ENCODE assay signal across 8 mouse cellular contexts in genomic region chr13:47104146-47104545, GRCm38 (mm10). TPM values are rescaled to one million over a fixed set of nuclear protein-coding genes. Genes with fewer than 3 reads are reported as not detected.
DNase-seq lines count a peak whose midpoint lies in the region; ATAC-seq and TF ChIP-seq lines count a peak whose summit lies in the region.

No protein-coding gene starts in this region.

- WGBS in forebrain, postnatal 0 days = 8% methylated on average over 2 of the region's 2 CpGs
- WGBS in liver, embryonic 15.5 days (ENCODE audit: insufficient replicate concordance) = 21% methylated on average over 2 of the region's 2 CpGs

- TF ChIP-seq CTCF in gastrocnemius, adult 2 months (IDR thresholded peaks at IDR 0.05) = no peak
- TF ChIP-seq CTCF in C2C12 (IDR thresholded peaks at IDR 0.05; ENCODE audit: control insufficient read depth, insufficient read depth, insufficient read length) = no peak
- no peak for TF ChIP-seq CTCF in forebrain, postnatal 0 days (IDR thresholded peaks at IDR 0.05; ENCODE audit: low read depth)

- peak overlapping the region; percentile 97 for H3K4me3 ChIP-seq in gastrocnemius, adult 2 months
- H3K4me3 ChIP-seq in C2C12 (ENCODE audit: insufficient read depth, poor library complexity, severe bottlenecking) = peak overlapping the region; percentile 66
- H3K4me3 ChIP-seq in forebrain, postnatal 0 days (ENCODE audit: low read depth, low read length) = 0 out of 2 replicates have a peak overlapping the region, but pooled peaks have one; percentile 88
- H3K4me3 ChIP-seq in liver, embryonic 15.5 days (replicated peaks) = peak overlapping the region; percentile 99

- H3ac ChIP-seq in C2C12 (ENCODE audit: control insufficient read depth, insufficient read length, low read depth) = peak overlapping the region; percentile 54

- intact Hi-C loops in gastrocnemius, adult 2 months (cut with DNase I) = no loop called here
- intact Hi-C loops in gastrocnemius, postnatal 36 days (cut with DNase I) = no loop called here
- intact Hi-C loops in gastrocnemius, postnatal 14 days (cut with DNase I; ENCODE audit: low total_unique reads) = no loop called here

- no peak for ATAC-seq in forebrain, postnatal 0 days
- no peak for ATAC-seq in liver, embryonic 15.5 days (ENCODE audit: insufficient read depth)
- ATAC-seq in megakaryocyte-erythroid progenitor cell, adult 5-6 weeks (replicated peaks; ENCODE audit: low FRiP score, low TSS enrichment, poor library complexity, severe bottlenecking) = no peak

- no peaks in the 10 kb centered on the region for H3K27me3 ChIP-seq in C2C12 (ENCODE audit: control insufficient read depth, insufficient read depth, insufficient read length)
- H3K27me3 ChIP-seq in forebrain, postnatal 0 days (ENCODE audit: insufficient read depth, low read length) = no peaks in the 10 kb centered on the region
- no peaks in the 10 kb centered on the region for H3K27me3 ChIP-seq in liver, embryonic 15.5 days

- H3K9me3 ChIP-seq in forebrain, postnatal 0 days (ENCODE audit: low read length) = no peaks in the 10 kb centered on the region
- no peaks in the 10 kb centered on the region for H3K9me3 ChIP-seq in liver, embryonic 15.5 days (replicated peaks)

- peak overlapping the region; percentile 71 for H3K4me2 ChIP-seq in forebrain, postnatal 0 days (ENCODE audit: low read depth)
- H3K4me2 ChIP-seq in liver, embryonic 15.5 days = peak overlapping the region; percentile 78

- no peak for DNase-seq in gastrocnemius, adult 2 months
- no peak for DNase-seq in gastrocnemius, postnatal 36 days
- no peak for DNase-seq in forebrain, postnatal 0 days
- no peak for DNase-seq in gastrocnemius, postnatal 14 days
- DNase-seq in right cerebral cortex, adult 18-20 months = no peak

- H3K36me3 ChIP-seq in C2C12 (ENCODE audit: control insufficient read depth, insufficient read depth) = peaks cover 48% of the 10 kb centered on the region
- H3K36me3 ChIP-seq in forebrain, postnatal 0 days (ENCODE audit: insufficient read depth) = peaks cover 5% of the 10 kb centered on the region
- H3K36me3 ChIP-seq in liver, embryonic 15.5 days (replicated peaks) = peaks cover 40% of the 10 kb centered on the region

- no peak overlapping the region for H3K9ac ChIP-seq in forebrain, postnatal 0 days
- peak overlapping the region; percentile 100 for H3K9ac ChIP-seq in liver, embryonic 15.5 days

- no peak overlapping the region for H3K27ac ChIP-seq in gastrocnemius, adult 2 months
- no peak overlapping the region for H3K27ac ChIP-seq in forebrain, postnatal 0 days (ENCODE audit: low read depth, low read length)
- peak overlapping the region; percentile 57; the same call in 1 of the 2 replicates for H3K27ac ChIP-seq in liver, embryonic 15.5 days (replicated peaks)

- H3K79me2 ChIP-seq in C2C12 (ENCODE audit: control insufficient read depth, insufficient read depth) = peaks cover 65% of the 10 kb centered on the region

- H3K4me1 ChIP-seq in forebrain, postnatal 0 days (ENCODE audit: insufficient read depth) = peaks cover 14% of the 10 kb centered on the region
- H3K4me1 ChIP-seq in liver, embryonic 15.5 days (replicated peaks) = peaks cover 44% of the 10 kb centered on the region

- peaks cover 56% of the 10 kb centered on the region for H3K79me3 ChIP-seq in C2C12 (ENCODE audit: low read depth)

TF ChIP-seq in C2C12, 6 proteins besides CTCF, POLR2A, EP300 and RAD21:
- no peak for TF ChIP-seq MAX (IDR thresholded peaks at IDR 0.05)
- TF ChIP-seq MYOD1 (IDR thresholded peaks at IDR 0.05; ENCODE audit: control insufficient read depth, insufficient read length, low read depth) = no peak
- TF ChIP-seq CEBPB (IDR thresholded peaks at IDR 0.05; ENCODE audit: low read depth) = no peak
- no peak for TF ChIP-seq MYOG (IDR thresholded peaks at IDR 0.05; ENCODE audit: control insufficient read depth, extremely low read depth, insufficient read length)
- TF ChIP-seq USF1 (IDR thresholded peaks at IDR 0.05; ENCODE audit: low read depth) = no peak
- no peak for TF ChIP-seq FOSL1 (IDR thresholded peaks at IDR 0.05; ENCODE audit: insufficient read depth, low read length, poor library complexity, severe bottlenecking)
TF ChIP-seq in C2C12: peak in this region for 0.

RNA-seq across cellular contexts. Expression of gene Dek, which starts 1.9 kb away (rescaled TPM):
- total RNA-seq in gastrocnemius, adult 2 months (2021) = 10 to 100 TPM; 34.8 to 35.4 TPM
- total RNA-seq in gastrocnemius, postnatal 36 days (2021) = 10 to 100 TPM; 27.1 to 36.0 TPM
- 34.9 TPM for polyA plus RNA-seq in C2C12 (2012; fragmentation: generic; extraction: Trizol)
- total RNA-seq in forebrain, postnatal 0 days (2014; rRNA removed) = 56.9 and 70.0 TPM in 2 replicates
- 85.3 and 118 TPM in 2 replicates for polyA plus RNA-seq in forebrain, postnatal 0 days (2015; fragmentation: Nextera tagmentation; extraction: Ambion mirVana)
- 317 and 361 TPM in 2 replicates for polyA plus RNA-seq in liver, embryonic 15.5 days (2015; fragmentation: Nextera tagmentation; extraction: Ambion mirVana)
- total RNA-seq in gastrocnemius, postnatal 14 days (2021) = 10 to 100 TPM; 30.6 to 36.7 TPM
- 281 TPM in 2 replicates for total RNA-seq in megakaryocyte-erythroid progenitor cell, adult 5-6 weeks (2014; fragmentation: Nextera tagmentation)
- total RNA-seq in megakaryocyte-erythroid progenitor cell, adult 5-6 weeks (2017) = 706 and 810 TPM in 2 replicates

RNA-seq across cellular contexts. Expression of gene Rnf144b, which starts 18.3 kb away (rescaled TPM):
- total RNA-seq in gastrocnemius, adult 2 months (2021) = 10 to 100 TPM; 24.0 to 25.9 TPM
- 10 to 100 TPM; 19.8 to 20.3 TPM for total RNA-seq in gastrocnemius, postnatal 36 days (2021)
- polyA plus RNA-seq in C2C12 (2012; fragmentation: generic; extraction: Trizol) = 0.28 TPM
- total RNA-seq in forebrain, postnatal 0 days (2014; rRNA removed) = 2.3 and 4.0 TPM in 2 replicates
- 1.3 and 1.5 TPM in 2 replicates for polyA plus RNA-seq in forebrain, postnatal 0 days (2015; fragmentation: Nextera tagmentation; extraction: Ambion mirVana)
- polyA plus RNA-seq in liver, embryonic 15.5 days (2015; fragmentation: Nextera tagmentation; extraction: Ambion mirVana) = 1.8 and 2.1 TPM in 2 replicates
- 10 to 100 TPM in 1 of 2 experiments, 1 to 10 TPM in 1; 9.5 to 14.4 TPM for total RNA-seq in gastrocnemius, postnatal 14 days (2021)
- 0.46 and 0.54 TPM in 2 replicates for total RNA-seq in megakaryocyte-erythroid progenitor cell, adult 5-6 weeks (2014; fragmentation: Nextera tagmentation)
- total RNA-seq in megakaryocyte-erythroid progenitor cell, adult 5-6 weeks (2017) = 0.89 and 1.3 TPM in 2 replicates

RNA-seq across cellular contexts. Expression of gene Tpmt, which starts 59.6 kb away (rescaled TPM):
- total RNA-seq in gastrocnemius, adult 2 months (2021) = 1 to 10 TPM; 2.7 to 3.3 TPM
- 1 to 10 TPM; 2.7 to 4.6 TPM for total RNA-seq in gastrocnemius, postnatal 36 days (2021)
- 5.6 TPM for polyA plus RNA-seq in C2C12 (2012; fragmentation: generic; extraction: Trizol)
- total RNA-seq in forebrain, postnatal 0 days (2014; rRNA removed) = 13.2 and 13.6 TPM in 2 replicates
- polyA plus RNA-seq in forebrain, postnatal 0 days (2015; fragmentation: Nextera tagmentation; extraction: Ambion mirVana) = 8.6 and 11.1 TPM in 2 replicates
- polyA plus RNA-seq in liver, embryonic 15.5 days (2015; fragmentation: Nextera tagmentation; extraction: Ambion mirVana) = 11.5 and 13.1 TPM in 2 replicates
- total RNA-seq in gastrocnemius, postnatal 14 days (2021) = 1 to 10 TPM; 4.6 to 6.5 TPM
- 13.5 and 21.9 TPM in 2 replicates for total RNA-seq in megakaryocyte-erythroid progenitor cell, adult 5-6 weeks (2014; fragmentation: Nextera tagmentation)
- 2.3 and 4.4 TPM in 2 replicates for total RNA-seq in megakaryocyte-erythroid progenitor cell, adult 5-6 weeks (2017)
